Mouse (Mus musculus) thymus, postnatal 0 days (tissue): Measurements from ENCODE around the gene Lgals3bp. TPM values are rescaled to one million over a fixed set of nuclear protein-coding genes. Genes with fewer than 3 reads are reported as not detected.
"Not testable (repeated sequence)": the region's sequence is repeated elsewhere in the genome, so short reads cannot be mapped to it uniquely, and the experiment has no call there.

Experiments used
- DNase-seq: peaks from one replicate; pipeline ENCODE4 v3.0.0-alpha.2; 2015; ENCODE audit warnings: low spot score
- polyA plus RNA-seq: library from polyadenylated mRNA; unstranded; fragments of >200 nt; fragmentation: Nextera tagmentation; extraction: Ambion mirVana; gene quantifications from 2 replicates; pipeline ENCODE4 v1.2.1, GENCODE M21; 2015

Gene Lgals3bp
- polyA plus RNA-seq, 1 experiment from 2014 or later, result 100.0 TPM

DNA sequence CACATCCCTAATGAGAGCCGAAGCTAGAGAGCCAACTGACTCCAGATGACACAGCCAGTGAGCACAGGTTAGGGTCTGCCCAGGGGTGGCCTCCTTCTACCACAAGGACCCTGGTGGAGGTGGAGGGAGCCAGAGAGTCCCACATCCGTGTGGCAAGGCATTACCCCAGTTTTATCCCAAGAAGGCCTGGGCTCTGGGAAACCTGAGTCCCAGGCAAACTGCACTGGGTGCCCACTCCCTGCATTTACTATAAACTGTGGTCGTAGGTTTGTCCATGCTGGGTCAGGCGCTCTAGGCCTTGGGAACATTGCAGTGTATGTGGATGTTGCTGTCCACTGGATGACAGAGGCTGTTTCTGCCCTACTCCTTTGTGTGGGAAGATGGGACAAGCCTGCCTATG, 697 bp downstream of the Lgals3bp start:
- DNase-seq, result no peak

DNA sequence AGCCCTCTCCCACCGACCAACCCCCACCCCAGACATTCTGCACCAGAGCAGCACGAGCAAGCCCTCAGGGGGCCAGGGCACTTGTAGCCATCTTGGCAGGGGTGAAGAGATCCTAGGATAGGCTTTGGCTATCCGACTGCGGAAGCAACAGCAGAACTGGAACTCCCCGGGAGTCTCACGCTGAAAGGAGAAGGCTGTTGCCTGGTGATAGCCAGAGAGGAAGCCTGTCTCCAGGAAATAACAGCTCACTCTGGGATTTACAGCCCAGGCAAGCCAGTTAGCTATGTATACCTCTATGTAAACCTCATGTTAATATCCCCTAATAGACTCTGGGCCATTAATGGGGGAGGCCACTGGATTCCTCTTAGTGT, 1.3 kb downstream of the Lgals3bp start:
- DNase-seq, result no peak

DNA sequence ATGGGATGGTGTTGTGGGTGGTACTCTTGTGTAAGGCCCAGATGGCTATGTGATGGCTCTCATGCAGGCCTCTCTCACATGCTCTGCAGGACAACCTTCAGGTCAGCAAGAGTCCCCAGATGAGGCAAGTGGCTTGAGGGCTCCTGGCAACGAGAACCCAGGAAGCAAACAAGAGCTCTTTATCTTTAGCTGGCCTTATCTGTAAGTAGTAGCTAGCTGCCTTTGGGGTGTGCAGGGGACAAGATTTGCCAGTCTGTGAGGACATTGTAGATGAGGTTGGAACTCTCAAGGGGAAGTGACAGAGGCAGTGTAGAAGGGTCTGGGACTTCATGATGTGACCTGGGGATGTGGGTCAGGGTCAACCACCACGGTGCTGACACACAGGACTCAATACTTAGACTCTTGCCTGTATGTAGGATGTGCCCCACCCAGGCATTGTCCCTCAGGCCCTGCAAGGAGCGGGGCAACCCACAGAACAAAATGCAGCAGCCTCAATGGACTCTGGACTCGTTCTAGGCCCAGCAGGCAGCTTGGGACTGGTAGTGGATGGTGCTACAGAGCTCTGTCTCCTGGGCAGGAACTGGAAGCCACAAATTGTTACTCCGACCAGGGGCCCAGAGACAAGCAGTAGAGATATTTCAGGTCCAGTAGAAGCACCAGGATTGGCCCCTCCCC, 1.9 kb downstream of the Lgals3bp start:
- DNase-seq, result no peak

DNA sequence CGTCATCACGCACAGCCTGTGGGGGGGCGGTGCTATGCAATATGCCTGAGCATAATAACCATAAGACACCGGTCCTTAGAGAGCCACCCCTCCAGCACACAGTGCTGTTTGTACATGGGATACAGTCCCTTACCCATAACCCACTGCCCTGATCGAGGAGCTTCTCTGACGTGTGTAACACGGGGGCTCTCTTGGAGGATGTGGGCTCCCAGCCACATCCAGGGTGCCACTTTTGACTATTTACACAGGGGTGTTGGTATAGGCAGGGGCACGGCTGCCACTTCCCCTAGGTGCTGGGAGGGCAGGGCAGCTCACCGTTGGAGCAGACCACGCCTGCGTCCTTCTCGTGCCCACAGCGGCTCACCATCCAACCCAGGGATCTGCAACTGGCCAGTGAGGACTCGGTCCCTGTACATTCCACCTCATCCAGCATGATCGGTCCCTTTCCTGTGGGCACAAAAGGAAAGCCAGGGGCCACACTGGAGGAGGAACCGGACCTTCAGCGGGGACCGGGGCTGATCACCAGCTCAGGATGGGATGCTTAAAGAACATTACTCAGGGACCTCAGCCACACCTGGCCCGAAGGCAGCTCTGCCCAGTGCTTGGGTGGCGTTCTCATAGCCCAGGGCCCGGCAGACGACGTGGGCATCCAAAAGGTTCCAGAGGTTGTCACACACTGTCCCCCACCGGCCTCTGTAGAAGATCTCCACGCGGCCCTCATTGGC, 3.9 kb downstream of the Lgals3bp start:
- peak; percentile 12 for DNase-seq

DNA sequence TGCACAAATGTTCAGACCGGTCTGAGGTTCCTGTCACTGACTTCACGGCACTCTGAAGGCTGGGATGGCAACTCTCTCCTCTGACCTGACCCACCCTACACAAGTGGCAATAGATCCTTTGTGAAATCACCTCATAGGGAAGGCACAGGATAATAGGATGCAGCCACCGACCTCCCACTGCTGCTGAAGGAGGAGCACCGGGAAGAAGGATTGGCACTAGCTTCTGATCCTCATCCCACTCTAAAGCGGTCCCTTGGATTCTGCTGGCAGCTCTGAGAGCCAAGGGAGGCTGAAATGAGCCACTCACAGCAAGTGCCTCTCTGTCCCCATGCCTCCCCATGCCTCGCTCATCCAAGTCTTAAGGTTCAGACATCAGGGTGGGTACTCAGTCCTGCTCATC, 7.4 kb downstream of the Lgals3bp start:
- DNase-seq, result no peak

DNA sequence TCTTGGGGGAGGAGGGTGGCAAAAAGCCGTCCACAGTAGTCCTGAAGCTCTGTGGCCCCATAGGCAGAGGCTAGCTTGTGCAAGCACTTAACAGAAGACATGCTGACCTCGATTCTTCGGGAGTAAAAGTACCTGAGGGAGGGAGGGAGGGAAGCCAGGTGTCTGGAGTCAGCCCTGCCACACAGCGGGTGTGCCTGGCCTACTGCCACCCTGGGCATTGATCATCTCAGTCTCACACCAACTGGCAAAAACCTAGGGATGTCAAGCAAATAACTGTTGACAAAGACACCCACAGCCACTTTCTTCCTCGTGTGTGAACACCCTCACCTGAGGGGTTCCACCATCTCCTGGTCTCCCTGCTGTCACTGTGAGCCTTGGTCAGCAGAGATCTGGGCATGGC, 7.9 kb downstream of the Lgals3bp start:
- DNase-seq, result no peak

DNA sequence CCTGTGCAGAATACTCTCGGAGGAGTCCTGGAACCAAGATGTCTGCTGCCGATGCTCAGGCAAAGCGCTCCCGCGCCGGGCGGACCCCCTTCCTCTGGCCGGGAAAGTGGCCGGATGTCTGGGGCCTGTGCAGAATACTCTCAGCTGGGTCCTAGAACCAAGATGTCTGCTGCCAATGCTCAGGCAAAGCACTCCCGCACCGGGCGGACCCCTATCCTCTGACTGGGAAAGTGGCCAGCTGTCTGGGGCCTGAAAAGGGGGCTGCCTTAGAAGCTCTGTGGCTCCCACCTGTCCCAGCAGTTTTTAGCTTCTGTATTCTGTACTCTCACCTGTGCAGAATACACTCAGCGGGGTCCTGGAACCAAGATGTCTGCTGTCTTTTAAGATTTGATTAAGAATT, 14.1 kb downstream of the Lgals3bp start:
- not testable (repeated sequence) for DNase-seq

DNA sequence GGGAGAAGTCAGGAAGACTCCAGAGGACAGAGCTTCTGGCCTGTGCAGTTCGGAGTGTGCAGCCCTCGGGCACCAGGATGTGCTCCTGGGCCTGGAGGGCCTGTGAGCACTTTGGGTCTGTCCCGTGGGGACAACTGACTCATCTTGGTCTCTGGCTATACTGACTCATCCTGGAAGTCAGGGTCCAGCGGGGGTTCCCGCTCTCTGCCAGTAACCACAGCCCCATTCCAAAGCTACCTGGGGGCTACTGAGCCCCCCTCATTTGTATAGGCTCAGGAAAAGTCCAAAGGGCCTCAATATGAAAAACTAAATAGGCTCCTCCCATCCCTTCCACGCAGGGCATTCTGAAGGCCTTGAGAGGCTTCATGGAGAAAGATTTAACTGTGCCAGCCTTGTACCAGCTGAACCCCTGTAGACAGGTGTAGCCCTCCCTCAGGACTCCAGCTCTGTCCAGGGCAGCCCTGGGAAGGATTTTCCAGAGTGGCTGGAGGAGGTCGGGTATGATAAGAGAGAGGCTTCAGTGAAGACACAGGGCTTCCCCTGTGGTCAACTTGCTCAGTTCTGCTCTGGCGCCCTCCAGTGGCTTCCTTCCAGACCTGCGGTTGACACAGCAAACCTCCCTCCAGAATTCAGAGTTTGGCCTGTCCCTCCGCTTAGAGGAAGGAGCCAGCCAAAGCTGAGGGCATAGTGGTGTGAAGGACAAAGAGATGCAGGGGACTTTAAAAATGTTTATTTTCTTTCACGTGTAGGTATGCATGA, 22.5 kb downstream of the Lgals3bp start:
- peak; percentile 66 for DNase-seq

DNA sequence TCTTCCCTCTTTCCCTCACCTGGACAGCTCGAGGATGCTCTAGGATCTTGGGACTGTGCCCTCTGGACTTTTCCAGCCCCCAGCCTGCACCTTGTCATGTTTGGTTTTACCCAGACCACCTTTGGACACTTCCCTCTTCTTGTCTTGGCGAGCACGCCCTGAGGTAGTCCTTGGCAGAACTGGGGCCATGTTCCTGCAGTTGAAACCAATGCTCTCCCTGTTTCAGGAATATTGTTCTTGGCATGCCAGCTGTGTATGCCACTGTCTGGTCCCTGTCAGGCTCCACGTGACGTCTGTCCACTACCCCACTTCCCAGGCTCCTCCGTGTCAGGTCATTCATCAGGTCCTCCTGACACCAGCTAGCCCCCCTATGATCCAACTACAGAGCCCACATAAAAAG, 23.2 kb downstream of the Lgals3bp start:
- no peak for DNase-seq

DNA sequence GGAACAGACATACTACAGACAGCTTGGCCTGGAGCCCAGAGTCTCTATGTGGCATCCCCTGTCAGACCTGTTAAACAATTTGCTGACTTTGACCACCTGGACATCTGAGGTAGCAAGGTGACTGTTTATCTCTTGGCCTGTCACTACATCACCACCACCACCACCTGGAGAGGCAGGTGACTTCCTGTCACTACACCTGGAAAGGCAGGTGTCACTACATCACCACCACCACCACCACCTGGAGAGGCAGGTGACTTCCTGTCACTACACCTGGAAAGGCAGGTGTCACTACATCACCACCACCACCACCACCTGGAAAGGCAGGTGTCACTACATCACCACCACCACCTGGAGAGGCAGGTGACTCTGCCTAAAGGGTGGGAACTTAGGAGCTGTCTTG, 25.6 kb downstream of the Lgals3bp start:
- DNase-seq, result not testable (repeated sequence)

DNA sequence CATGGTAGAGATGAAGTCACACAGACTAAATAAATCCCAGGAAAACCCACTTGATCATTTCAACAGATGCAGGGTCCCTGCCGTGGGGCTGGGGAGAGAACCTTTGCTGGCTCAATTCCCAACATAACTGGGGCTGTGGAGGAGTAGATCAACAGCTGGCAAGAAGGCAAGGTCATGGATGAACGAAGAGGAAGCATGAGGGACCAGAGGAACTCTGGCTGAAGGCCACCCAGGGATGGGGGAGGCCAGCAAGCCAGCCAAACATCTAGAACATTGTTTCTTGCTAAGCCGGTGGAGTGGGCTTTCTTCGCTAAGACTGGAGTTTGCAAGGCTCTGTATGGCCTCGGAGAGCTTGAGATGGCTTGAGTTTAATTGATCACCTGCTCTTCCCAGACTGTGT, 26.0 kb downstream of the Lgals3bp start:
- no peak for DNase-seq

DNA sequence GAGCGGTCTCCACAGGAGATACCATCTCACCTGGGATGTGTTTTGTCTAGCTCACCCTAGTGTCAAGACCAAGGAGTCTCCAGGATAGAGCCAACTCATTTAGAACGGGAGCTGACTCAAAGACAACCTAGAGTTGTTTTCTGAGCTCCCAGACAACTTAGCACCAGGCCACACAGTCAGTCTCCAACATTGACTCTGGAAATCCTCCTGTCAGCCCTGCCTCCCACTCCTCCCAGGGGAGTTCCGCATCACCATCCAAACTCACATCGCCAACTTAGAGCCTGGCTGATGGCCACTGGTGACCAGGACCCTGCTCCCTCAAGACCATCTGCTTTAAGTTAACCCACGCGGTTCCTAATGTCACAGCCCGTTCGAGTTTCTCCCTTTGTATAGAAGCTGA, 26.4 kb downstream of the Lgals3bp start:
- no peak for DNase-seq

DNA sequence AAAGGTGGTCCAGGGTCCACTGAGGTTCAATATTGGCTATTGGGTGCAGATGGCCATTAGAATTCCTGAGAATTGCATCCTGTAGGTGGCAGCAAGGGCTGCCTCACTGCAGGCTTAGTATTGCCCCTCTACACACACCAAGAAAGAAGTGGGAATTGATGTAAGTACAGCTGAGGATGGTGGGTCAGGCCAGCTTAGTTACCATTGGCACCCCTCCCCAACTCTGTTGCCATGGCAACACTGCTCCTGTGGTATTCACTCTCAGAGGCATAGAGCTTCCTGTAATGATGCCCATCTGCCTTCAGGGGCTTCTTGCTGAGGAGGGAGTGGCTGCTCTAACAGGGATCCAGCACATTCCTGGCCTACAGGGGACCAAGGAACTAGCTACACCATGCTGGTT, 26.9 kb downstream of the Lgals3bp start:
- no peak for DNase-seq

DNA sequence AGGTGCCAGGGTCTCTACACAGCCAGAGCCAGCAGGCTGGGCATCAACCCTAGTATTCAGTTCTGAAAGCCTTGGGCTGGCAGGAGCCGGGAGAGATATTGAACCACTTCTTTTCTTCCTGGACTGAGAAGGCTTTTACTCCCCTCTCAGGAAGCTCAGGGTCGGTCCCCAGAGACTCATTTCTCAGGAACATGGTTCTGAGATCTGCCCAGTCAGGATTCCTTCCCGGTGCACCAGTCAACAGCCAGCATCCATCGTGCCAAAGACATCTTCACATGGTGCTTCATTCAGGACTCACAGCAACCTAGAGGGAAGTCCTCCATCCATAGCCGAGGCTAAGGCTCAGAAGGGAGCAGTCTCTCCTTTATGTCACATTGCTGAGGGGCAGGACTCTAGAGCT, 27.4 kb downstream of the Lgals3bp start:
- no peak for DNase-seq

DNA sequence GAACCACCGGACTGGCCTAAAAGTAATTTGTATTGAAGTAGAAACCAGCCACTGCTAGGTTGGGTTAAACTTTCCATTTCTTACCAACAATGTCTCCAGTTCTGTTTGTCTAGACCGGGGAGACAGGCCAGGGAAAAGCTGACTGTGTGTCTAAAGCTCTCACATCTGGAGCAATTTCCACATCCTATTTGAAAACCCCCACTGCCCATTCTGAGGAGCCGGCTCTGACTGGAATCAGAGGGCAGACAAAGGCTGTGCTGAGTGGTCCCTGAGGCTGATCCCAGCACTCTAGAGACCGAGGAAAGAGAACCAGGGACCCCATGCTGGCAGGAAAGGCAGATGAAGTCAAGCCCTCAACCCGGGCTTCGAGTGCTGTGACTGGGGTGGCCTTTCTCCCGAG, 29.3 kb downstream of the Lgals3bp start:
- no peak for DNase-seq

DNA sequence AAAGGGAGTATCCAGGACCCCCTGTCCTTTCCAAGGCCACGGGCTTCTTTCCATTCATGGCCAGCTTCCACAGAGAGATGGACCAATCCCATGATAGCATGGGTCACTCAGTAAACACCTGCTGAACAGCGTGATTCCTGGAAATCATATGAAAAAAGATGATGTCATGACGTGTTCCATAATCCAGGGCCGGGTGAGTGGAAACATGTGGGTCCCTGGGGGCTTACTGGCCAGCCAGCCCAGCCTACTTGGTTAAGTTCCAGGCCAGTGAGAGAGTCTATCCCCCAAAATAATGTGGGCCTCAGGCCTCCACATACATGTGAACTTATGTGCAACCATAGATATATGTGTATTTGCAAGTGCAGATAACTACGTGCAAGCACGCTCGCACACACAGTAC, 30.0 kb downstream of the Lgals3bp start:
- no peak for DNase-seq

DNA sequence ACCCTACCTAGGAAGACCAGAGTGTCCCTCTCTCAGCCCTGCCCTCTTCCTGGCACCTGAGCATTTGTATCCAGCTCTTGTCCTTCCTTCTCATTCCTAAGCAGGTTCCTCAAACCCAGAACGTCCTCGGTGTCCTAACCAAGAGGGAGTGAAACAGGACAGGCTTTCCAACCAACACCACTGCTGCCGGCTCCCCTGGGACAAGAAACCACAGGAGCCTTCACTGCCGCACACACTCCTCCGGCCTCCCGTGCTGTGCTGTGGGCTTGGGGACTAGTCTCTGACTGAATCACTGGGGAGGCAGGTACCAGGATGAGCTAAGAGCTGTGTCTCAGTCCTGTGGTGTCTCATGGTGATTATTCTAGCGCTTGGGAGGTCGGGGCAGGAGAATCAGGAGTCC, 32.2 kb downstream of the Lgals3bp start:
- DNase-seq, result no peak

DNA sequence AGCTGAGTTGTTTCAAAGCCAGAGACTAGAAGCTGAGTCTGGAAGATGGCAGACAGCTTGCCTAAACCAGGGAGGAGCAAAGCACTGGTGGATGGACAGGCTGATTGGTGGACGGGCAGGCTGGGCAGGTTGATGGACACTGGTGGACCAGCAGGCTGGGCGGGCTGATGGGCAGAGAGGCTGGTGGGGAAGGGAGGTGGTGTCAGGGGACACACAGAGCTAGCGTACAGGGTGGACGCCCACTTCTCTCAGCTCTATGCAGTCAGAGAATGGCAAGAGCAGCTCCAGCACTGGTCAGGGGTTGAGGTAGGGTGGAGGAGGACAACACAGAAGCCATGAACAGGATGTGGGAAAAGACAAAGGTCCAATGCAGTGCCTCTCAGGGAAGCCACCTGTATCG, 32.6 kb downstream of the Lgals3bp start:
- DNase-seq, result no peak

DNA sequence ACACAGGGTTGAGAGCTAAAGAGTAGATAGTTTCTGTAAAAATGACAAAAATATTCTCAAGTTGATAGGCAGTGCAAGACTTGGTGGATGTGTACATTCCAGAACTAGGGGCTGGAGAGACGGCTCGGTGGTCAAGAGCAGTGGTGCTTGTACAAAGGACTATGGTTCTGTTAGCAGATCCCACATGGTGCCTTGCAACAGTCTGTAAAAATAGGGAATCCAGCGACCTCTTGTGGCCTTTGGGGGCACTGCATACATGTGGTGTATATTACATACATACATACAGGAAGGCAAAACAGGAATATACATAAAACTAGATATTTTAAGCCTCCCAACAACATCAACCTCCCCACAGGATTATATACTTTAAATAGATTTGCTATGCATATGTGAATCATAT, 33.6 kb downstream of the Lgals3bp start:
- peak; percentile 63 for DNase-seq

DNA sequence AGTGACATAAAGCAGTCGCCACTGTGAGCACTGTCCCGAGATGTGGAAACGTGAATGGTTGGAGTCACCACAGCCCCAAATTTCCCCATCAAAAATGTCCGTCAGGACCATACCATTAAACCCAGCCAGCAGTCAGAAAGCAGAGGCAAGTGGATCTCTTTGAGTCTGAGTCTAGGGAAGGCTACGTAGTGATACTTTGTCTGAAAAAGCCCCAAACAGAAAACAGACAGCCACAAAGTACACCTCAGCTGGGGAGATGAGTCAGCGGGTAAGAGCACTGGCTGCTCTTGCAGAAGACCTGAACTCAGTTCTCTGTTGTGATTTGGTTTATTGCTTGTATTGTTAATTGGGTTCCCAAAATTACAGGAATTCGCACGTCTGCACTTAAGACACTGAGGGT, 35.3 kb downstream of the Lgals3bp start:
- no peak for DNase-seq

DNA sequence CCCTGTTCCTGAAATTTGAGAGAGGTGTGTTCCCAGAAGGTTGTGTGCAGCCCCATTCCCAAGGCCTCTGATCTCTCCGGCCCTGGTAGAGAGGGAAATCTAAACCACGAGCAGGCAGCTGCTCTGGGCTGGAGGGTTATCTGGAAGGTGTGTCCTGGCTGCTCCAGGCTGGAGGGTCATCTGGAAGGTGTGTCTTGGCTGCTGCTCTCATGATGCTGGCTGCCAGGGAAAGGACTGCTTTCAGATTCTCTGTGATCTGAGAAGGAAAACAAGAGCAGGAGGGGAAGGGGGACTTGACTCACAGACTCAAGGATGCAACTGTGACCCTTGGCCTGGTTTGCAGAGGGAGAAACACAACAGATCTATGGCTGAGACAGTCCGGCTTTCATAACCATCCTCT, 35.8 kb downstream of the Lgals3bp start:
- DNase-seq, result no peak

DNA sequence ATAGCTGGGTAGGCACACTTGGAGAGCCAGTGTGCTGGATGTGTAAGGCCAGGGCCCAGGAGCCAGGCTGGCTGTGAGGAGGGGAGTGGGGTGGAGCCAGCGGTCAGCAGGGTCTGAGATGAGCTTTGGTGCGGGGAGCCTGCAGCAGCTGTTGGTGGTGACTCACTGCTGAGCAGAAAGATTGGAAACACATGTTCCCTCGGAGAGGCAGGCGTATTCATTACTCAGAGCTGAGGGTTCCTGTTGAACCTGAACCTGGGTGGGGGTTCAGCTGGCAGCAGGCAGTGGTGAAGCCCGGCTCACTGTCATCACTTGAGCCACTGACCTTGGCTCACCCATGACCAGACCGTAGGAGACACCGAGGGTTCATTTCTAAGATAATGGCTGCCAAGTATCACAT, 36.7 kb downstream of the Lgals3bp start:
- no peak for DNase-seq

DNA sequence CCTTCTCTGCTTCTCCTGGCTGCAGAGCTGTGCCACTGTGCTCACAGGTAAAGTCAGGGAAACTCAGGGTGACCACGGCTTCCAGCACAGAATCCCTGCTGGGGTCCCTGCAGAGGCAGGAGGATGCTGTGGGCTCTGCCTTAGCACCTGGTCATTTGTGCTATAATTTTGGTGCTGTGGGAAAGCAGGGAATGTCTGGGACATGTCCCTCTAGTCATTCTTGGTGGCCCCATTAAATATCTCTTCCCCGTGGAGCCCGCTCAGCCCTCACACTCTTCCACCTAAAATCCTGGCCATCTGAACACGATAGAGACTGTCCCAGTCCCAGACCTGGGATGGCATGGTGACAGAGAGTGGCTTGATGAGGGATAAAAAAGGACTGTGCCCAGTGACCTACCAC, 37.9 kb downstream of the Lgals3bp start:
- no peak for DNase-seq
